Mouse (Mus musculus) MEL (cell line): ENCODE measurements around the gene Cat.

Source experiments
- CHD1 ChIP-seq: IDR thresholded peaks from 2 replicates; pipeline ENCODE4 v1.6.1; 2012; ENCODE audit warnings: low read depth, mild to moderate bottlenecking, inconsistent platforms, low read length, improper control_type of control experiment
- CTCF ChIP-seq, 3 experiments: IDR thresholded peaks in 2 of 3; conservative IDR thresholded peaks in 1 of 3; 2 replicates each; pipeline ENCODE4 v1.5.1; 2011 to 2012; ENCODE audit warnings: low read length in 3 of 3, low read depth in 2 of 3, mild to moderate bottlenecking in 2 of 3, improper control_type of control experiment in 1 of 3, inconsistent platforms in 1 of 3, mixed read lengths in 1 of 3, moderate library complexity in 1 of 3; ENCODE audit not compliant: control insufficient read depth in 1 of 3, insufficient read depth in 1 of 3, poor library complexity in 1 of 3, severe bottlenecking in 1 of 3
- E2F4 ChIP-seq: IDR thresholded peaks from 2 replicates; pipeline ENCODE4 v1.6.1; 2011; ENCODE audit warnings: low read depth, low read length, improper control_type of control experiment, borderline replicate concordance
- ETS1 ChIP-seq: IDR thresholded peaks from 2 replicates; pipeline ENCODE4 v1.6.1; 2012; ENCODE audit warnings: low read depth, mild to moderate bottlenecking, inconsistent platforms, low read length, improper control_type of control experiment, moderate library complexity
- MYB ChIP-seq: IDR thresholded peaks from 2 replicates; pipeline ENCODE4 v1.6.1; 2011; ENCODE audit warnings: mild to moderate bottlenecking, low read depth, low read length, improper control_type of control experiment
- NRF1 ChIP-seq: IDR thresholded peaks from 2 replicates; pipeline ENCODE4 v1.6.1; 2014; ENCODE audit warnings: low read depth, mild to moderate bottlenecking, inconsistent platforms, low read length, improper control_type of control experiment, moderate library complexity; ENCODE audit not compliant: poor library complexity, insufficient read depth, severe bottlenecking
- POLR2A ChIP-seq, 2 experiments: IDR thresholded peaks; 2 replicates each; pipeline ENCODE4 v1.6.1; 2011 to 2012; ENCODE audit warnings: low read length in 2 of 2, mild to moderate bottlenecking in 2 of 2, control low read depth in 1 of 2, improper control_type of control experiment in 1 of 2, low read depth in 1 of 2, moderate library complexity in 1 of 2; ENCODE audit not compliant: control insufficient read depth in 1 of 2, insufficient read depth in 1 of 2, poor library complexity in 1 of 2
- POLR2AphosphoS5 ChIP-seq: IDR thresholded peaks from 2 replicates; pipeline ENCODE4 v1.6.1; 2012; ENCODE audit warnings: low read depth, borderline replicate concordance, mild to moderate bottlenecking, inconsistent platforms, low read length, moderate library complexity, mixed read lengths
- TAL1 ChIP-seq: IDR thresholded peaks from 2 replicates; pipeline ENCODE4 v1.6.1; 2012; ENCODE audit warnings: mild to moderate bottlenecking, inconsistent platforms, low read length, moderate library complexity, mixed read lengths
- ZKSCAN1 ChIP-seq: IDR thresholded peaks from 2 replicates; pipeline ENCODE4 v1.6.1; 2012; ENCODE audit warnings: low read depth, mild to moderate bottlenecking, inconsistent platforms, low read length, improper control_type of control experiment, moderate library complexity
- ZNF384 ChIP-seq: IDR thresholded peaks from 2 replicates; pipeline ENCODE4 v1.6.1; 2012; ENCODE audit warnings: low read depth, mild to moderate bottlenecking, inconsistent platforms, low read length, improper control_type of control experiment

- no peak for TF ChIP-seq CTCF (IDR thresholded peaks at IDR 0.05 in 2 of 3, conservative IDR thresholded peaks at IDR 0.05 in 1 of 3; ENCODE audit: control insufficient read depth in 1 of 3, insufficient read depth in 1 of 3, low read depth in 2 of 3, low read length in 3 of 3, poor library complexity in 1 of 3, severe bottlenecking in 1 of 3)
- TF ChIP-seq E2F4 = no peak
- TF ChIP-seq ETS1 = no peak
- no peak for TF ChIP-seq POLR2A (IDR thresholded peaks at IDR 0.05; ENCODE audit: control insufficient read depth in 1 of 2, insufficient read depth in 1 of 2, low read depth in 1 of 2, low read length in 2 of 2, poor library complexity in 1 of 2)
- TF ChIP-seq ZKSCAN1 = no peak
- TF ChIP-seq NRF1 = no peak
- no peak for TF ChIP-seq POLR2AphosphoS5
- no peak for TF ChIP-seq MYB
- TF ChIP-seq ZNF384 = no peak
- no peak for TF ChIP-seq TAL1
- no peak for TF ChIP-seq CHD1
These were observed 17.9 kb downstream of the Cat start for GRCm38 (mm10) chr2:103466984-103467588.
